Mouse (Mus musculus): ENCODE data around the gene Tceal1.

DNA sequence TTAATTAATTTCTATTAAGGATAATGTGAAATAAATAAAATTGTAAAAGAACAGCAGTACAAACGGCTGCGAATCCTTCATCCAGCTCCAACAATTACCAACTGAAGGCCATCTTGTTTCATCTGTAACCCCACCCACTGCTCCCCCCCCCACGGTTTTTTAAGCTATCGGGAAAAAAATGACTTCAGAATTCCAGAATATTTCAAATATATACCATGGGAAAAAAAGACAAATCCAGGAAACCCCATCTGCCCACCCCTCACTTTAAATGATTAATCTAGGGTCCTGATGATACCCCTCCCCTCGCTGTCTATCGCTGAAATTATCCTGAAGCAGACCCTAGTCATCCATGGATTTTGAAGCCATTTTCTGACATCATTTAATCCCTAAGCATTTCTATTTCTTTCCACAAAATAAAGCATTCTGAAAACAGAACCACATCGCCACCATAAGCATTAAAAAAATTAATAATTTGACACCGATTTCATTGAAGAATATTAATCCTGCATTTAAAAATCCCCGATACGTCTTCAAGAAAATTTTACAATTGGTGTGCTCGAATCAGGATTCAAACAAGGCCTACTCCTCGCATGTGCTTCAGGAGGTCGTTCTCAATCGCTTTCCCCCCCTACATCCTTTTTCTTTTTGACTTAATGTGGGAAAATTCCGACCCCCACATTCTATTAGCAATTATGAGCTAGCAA lies 32.5 kb downstream of the Tceal1 start:
- no peak for TF ChIP-seq FLI1 (IDR thresholded peaks at IDR 0.05; ENCODE audit: low read length)
- TF ChIP-seq GATA1 (IDR thresholded peaks at IDR 0.05; ENCODE audit: borderline replicate concordance, low read length): no peak
